Mouse (Mus musculus) left cerebral cortex, adult 6 months (tissue): Measurements from ENCODE around the gene Kat2a. TPM values are rescaled to one million over a fixed set of nuclear protein-coding genes. Genes with fewer than 3 reads are reported as not detected.

Experiments
- long read RNA-seq, 2 experiments: library from polyadenylated mRNA; unstranded; transcript quantifications; one replicate each; pipeline ENCODE4 v2.0.0; 2019 to 2020
- polyA plus RNA-seq: library from polyadenylated mRNA; unstranded; fragments of <200 nt; fragmentation: Nextera tagmentation; gene quantifications from 2 replicates; pipeline ENCODE4 v1.2.3, GENCODE M21; 2021

Kat2a gene
- 14.8 and 32.0 TPM in 2 replicates for polyA plus RNA-seq
- long read RNA-seq, experiment 1, transcript Kat2a-201 (18 exons, 3,043 nt): major isoform, 110 of 198 reads
- long read RNA-seq, experiment 1, transcript Kat2a-202 (18 exons, 3,046 nt): minor isoform, 32 of 198 reads
- long read RNA-seq, experiment 1, transcript Kat2a-204 (18 exons, 2,946 nt): minor isoform, 7 of 198 reads
- long read RNA-seq, experiment 1, partial matches to known transcripts: 16 of 198 reads
- long read RNA-seq, experiment 1, other reads (novel, unspliced or antisense): 32 of 198 reads
- long read RNA-seq, experiment 2, transcript Kat2a-201 (18 exons, 3,043 nt): major isoform, 5 of 21 reads
- long read RNA-seq, experiment 2, partial matches to known transcripts: 15 of 21 reads
- long read RNA-seq, experiment 2, other reads (novel, unspliced or antisense): 0 of 21 reads

DNA sequence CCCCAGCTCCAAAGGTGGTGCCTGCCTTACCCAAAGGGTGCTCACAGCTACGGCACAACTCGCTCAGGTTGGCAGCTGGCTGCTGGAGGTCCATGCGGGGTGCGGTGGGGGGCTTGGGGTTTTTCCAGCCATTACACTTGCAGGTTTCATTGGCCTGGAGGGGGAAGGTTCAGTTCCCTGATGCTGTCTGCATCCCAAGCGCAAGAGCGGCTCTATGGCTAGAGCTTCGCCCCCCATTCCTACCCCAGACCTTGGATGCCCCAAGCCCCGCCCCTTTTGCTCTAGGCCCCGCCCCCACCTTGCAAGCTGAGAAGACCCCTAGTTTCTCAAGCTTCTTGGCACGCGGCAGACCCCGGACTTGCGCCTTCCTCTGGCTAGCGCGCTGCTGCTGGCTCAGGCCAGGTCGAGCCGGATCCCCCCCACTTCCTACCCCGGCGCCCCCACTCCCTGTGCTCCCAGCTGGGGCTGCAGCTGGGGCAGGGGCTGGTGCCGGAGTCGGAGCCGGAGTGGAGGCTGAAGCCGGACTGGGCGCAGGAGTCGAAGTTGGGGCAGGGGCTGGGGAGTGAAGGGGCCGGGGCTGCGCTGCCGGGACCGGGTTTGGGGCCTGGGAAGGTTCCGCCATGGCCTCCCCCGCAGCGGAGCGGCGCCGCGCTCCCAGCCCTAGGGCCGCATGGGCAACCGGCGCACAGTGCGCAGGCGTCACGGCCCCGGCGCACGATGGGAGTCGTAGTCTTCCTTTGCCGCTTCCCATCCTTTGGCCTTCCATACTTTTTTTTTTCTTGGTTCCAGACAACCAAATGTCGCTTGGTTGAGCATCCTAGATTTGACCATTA lies at the start of gene Kat2a:
Gene Kat2a (minus strand): TSS at position 683 of the 833 bp plus-strand sequence.

DNA sequence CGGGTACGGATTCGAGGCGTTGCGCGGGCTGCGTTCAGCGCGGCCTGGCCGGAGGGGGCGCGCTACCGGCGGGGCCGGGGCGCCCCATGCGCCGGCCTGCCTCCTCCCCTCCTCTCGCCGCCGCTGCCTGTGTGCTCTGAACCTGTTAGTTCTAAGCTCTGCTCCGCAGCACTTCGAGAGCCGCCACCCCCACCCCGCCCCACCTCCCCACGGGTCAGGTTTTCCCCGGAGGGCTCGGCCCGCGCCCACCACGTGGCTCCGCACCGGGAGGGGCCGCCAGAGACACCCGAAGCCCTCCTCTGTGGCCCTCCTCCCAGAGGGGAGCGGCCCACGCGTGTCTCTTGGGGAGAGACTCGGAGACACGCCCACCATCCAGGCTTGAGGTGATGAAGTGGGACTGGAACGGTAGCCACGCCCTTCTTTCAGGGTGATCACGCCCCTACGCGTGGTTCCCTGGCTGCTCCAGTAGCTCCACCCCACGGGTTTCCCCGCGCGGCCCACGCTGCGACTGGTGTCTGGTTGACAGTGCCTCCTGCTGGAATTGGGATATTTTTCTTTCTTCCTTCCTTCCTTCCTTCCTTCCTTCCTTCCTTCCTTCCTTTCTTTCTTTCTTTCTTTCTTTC lies 47.5 kb upstream of the Kat2a start, which contains the start of gene Kcnh4:
Gene Kcnh4 (minus strand): TSS at position 332 of the 623 bp plus-strand sequence.

DNA sequence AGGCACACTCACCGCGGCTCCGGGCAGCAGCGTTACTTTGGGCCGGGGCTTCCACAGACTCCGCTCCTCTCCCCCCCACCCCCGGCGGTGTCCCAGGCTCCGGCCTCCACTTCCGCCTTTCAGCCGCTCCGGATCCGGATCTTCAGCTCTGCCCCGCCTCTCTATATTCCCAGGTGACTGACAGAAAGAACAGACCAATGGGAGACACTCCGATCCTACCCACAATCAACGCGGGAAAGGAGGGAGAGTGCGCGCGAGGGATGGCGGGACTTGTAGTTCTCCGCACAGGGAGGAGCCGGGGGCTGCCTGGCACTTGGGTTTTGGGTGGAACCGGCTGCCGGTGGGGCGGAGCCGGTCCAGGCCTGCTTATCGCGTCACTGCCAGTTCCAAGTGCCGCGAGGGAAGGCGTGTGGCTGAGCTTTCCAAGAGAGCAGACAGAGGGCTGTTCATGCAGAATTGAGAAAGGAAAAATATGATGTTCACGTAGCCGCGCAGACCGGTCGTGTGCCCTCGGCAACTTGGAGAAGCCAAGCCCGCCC lies 25.9 kb upstream of the Kat2a start, which contains the start of gene Rab5c:
Gene Rab5c (minus strand): TSS at position 150 of the 539 bp plus-strand sequence.

GRCm38 (mm10) chr11:100713735-100714533 lies 1.7 kb upstream of the Kat2a start, which contains the start of gene Hspb9:
Hspb9 (plus strand) TSS chr11:100713850.

GRCm38 (mm10) chr11:100703851-100704531 lies 8.3 kb downstream of the Kat2a start, which contains the start of gene Dhx58:
Dhx58 (minus strand) TSS chr11:100704271.

DNA sequence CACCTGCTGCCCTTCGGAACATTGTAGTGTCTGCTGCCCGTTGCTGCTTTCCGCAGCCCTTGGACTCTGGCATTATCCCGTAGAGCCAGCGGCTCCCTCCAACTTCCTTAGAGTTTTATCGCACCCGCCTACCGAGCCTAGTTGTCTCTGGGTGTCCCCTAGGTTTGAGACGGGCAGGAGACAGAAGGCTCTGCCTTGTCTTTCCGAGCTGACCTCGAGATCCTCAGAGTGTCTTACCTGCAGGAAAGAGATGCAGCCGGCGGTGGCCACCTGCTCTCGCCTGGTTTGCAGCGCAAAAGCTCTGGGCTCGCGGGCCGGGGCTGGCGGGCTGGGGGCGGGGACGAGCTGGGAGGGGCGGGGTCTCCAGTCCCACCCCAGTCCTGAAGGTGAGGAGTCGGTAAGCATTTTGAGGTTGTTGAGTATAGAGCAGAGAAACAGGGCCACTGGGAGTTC lies 20.1 kb downstream of the Kat2a start, which contains the start of gene Zfp385c:
Gene Zfp385c (minus strand): TSS at position 292 of the 453 bp plus-strand sequence.

Other genes starting within 250 kb of the Kat2a start
- gene Klhl11, start 239.7 kb downstream of the Kat2a start, polyA plus RNA-seq: 14.7 and 17.5 TPM in 2 replicates
- gene Acly, start 184.5 kb downstream of the Kat2a start, polyA plus RNA-seq: 72.4 and 92.4 TPM in 2 replicates
- gene Ttc25, start 166.9 kb downstream of the Kat2a start, polyA plus RNA-seq: 0.95 and 1.1 TPM in 2 replicates
- 359 and 428 TPM in 2 replicates for gene Cnp, start 137.6 kb downstream of the Kat2a start, polyA plus RNA-seq
- 14.5 and 16.5 TPM in 2 replicates for gene Nkiras2, start 93.2 kb downstream of the Kat2a start, polyA plus RNA-seq
- 127 and 154 TPM in 2 replicates for gene Dnajc7, start 92.3 kb downstream of the Kat2a start, polyA plus RNA-seq
- gene Zfp385c, start 20.0 kb downstream of the Kat2a start, polyA plus RNA-seq: 0.04 and 0.23 TPM in 2 replicates
- 1.0 and 1.4 TPM in 2 replicates for gene Dhx58, start 8.2 kb downstream of the Kat2a start, polyA plus RNA-seq
- 0.34 TPM in 1 of 2 replicates, not detected in the other for gene Hspb9, start 1.4 kb upstream of the Kat2a start, polyA plus RNA-seq
- gene Rab5c, start 25.8 kb upstream of the Kat2a start, polyA plus RNA-seq: 43.2 and 51.8 TPM in 2 replicates
- 1.0 and 2.6 TPM in 2 replicates for gene Kcnh4, start 47.5 kb upstream of the Kat2a start, polyA plus RNA-seq
- 0.51 and 1.3 TPM in 2 replicates for gene Hcrt, start 50.5 kb upstream of the Kat2a start, polyA plus RNA-seq
- gene Ghdc, start 58.5 kb upstream of the Kat2a start, polyA plus RNA-seq: 5.9 TPM in 2 replicates
- 4.1 and 5.4 TPM in 2 replicates for gene Stat5b, start 138.3 kb upstream of the Kat2a start, polyA plus RNA-seq
- gene Stat5a, start 146.9 kb upstream of the Kat2a start, polyA plus RNA-seq: 1.2 and 1.8 TPM in 2 replicates
- gene Stat3, start 227.1 kb upstream of the Kat2a start, polyA plus RNA-seq: 16.6 and 19.2 TPM in 2 replicates